In genomic region chr8:64597042-64597970, GRCm38 (mm10) we compare ENCODE assay signal across 9 mouse cellular contexts.
DNase-seq lines count a peak whose midpoint lies in the region; ATAC-seq and TF ChIP-seq lines count a peak whose summit lies in the region.
"Had no signal": no experiment of that assay in that cellular context is flagged by ENCODE, and none has a peak within 500 bp of the region (broad histone marks: within the 10 kb centered on the region; RNA-seq: fewer than 3 reads in every experiment).

No protein-coding gene starts in this region.

- no peak overlapping the region for H3K27ac ChIP-seq in embryonic facial prominence, embryonic 11.5 days (replicated peaks; ENCODE audit: low read depth, low read length)
- H3K27ac ChIP-seq in lung, embryonic 16.5 days (ENCODE audit: low read length) = no peak overlapping the region
- H3K27ac ChIP-seq: heart, embryonic 13.5 days had no signal

- H3K4me1 ChIP-seq in E14TG2a.4 (replicated peaks; ENCODE audit: low read depth, low read length) = peaks cover 19% of the 10 kb centered on the region
- H3K4me1 ChIP-seq in embryonic facial prominence, embryonic 11.5 days (ENCODE audit: control insufficient read depth, insufficient read depth, low read length) = no peaks in the 10 kb centered on the region
- no peaks in the 10 kb centered on the region for H3K4me1 ChIP-seq in lung, embryonic 16.5 days (replicated peaks; ENCODE audit: control insufficient read depth, insufficient read depth, low read length)

- no peak overlapping the region for H3K4me3 ChIP-seq in E14TG2a.4 (replicated peaks; ENCODE audit: low read length)
- no peak overlapping the region for H3K4me3 ChIP-seq in embryonic facial prominence, embryonic 11.5 days (ENCODE audit: low read depth, low read length)
- H3K4me3 ChIP-seq in lung, embryonic 16.5 days (ENCODE audit: low read length) = no peak overlapping the region
- H3K4me3 ChIP-seq: heart, embryonic 13.5 days had no signal

- peaks cover 5% of the 10 kb centered on the region; the same call in 1 of the 2 replicates for H3K27me3 ChIP-seq in E14TG2a.4 (ENCODE audit: insufficient read depth, low read length)
- no peaks in the 10 kb centered on the region for H3K27me3 ChIP-seq in embryonic facial prominence, embryonic 11.5 days (ENCODE audit: control insufficient read depth, insufficient read depth, low read length)
- H3K27me3 ChIP-seq in lung, embryonic 16.5 days (ENCODE audit: control insufficient read depth, insufficient read depth, low read depth, low read length) = no peaks in the 10 kb centered on the region
- H3K27me3 ChIP-seq: heart, embryonic 13.5 days had no signal

- no peak overlapping the region for H3K9ac ChIP-seq in embryonic facial prominence, embryonic 11.5 days (replicated peaks; ENCODE audit: low read length)
- H3K9ac ChIP-seq in lung, embryonic 16.5 days (ENCODE audit: low read length) = no peak overlapping the region
- H3K9ac ChIP-seq: heart, embryonic 13.5 days had no signal

- ATAC-seq in embryonic facial prominence, embryonic 11.5 days (replicated peaks; ENCODE audit: insufficient number of reproducible peaks, low FRiP score, low TSS enrichment, low read depth) = 0 out of 2 replicates have a peak, but pooled peaks have one; percentile 49
- peak; percentile 52; the same call in 1 of the 2 replicates for ATAC-seq in lung, embryonic 16.5 days (ENCODE audit: low read depth)

- H3K36me3 ChIP-seq in E14TG2a.4 (ENCODE audit: insufficient read depth, low read length) = no peaks in the 10 kb centered on the region
- no peaks in the 10 kb centered on the region for H3K36me3 ChIP-seq in embryonic facial prominence, embryonic 11.5 days (replicated peaks; ENCODE audit: control insufficient read depth, insufficient read depth, low read depth, low read length)
- H3K36me3 ChIP-seq in lung, embryonic 16.5 days (ENCODE audit: control insufficient read depth, insufficient read depth, low read length) = no peaks in the 10 kb centered on the region

- intact Hi-C loops in heart, postnatal 36 days (cut with DNase I) = loop anchor here (5.0 kb wide), 1 partner anchor 575 kb away; no protein-coding TSS in a partner anchor

- WGBS in embryonic facial prominence, embryonic 11.5 days = 39% methylated on average over 21 of the region's 21 CpGs
- WGBS in lung, embryonic 16.5 days = 32% methylated on average over 21 of the region's 21 CpGs

- H3K4me2 ChIP-seq in embryonic facial prominence, embryonic 11.5 days (ENCODE audit: low read depth, low read length) = no peak overlapping the region
- H3K4me2 ChIP-seq in lung, embryonic 16.5 days (ENCODE audit: low read depth, low read length) = no peak overlapping the region
- H3K4me2 ChIP-seq: heart, embryonic 13.5 days had no signal

- DNase-seq in adrenal gland, postnatal 25 days = peak; percentile 79
- peak; percentile 80 for DNase-seq in embryonic facial prominence, embryonic 11.5 days (ENCODE audit: low spot score)
- DNase-seq in heart, postnatal 36 days = peak; percentile 60 to 75
- peak; percentile 73 for DNase-seq in layer of hippocampus, adult 11-12 months (ENCODE audit: low spot score)
- peak; percentile 33 for DNase-seq in retina, adult 2 months (ENCODE audit: low read depth, low spot score)
- peak; percentile 42 to 82 for DNase-seq in urinary bladder, postnatal 4 days (ENCODE audit: low spot score in 2 of 2)

- no peaks in the 10 kb centered on the region for H3K9me3 ChIP-seq in E14TG2a.4 (ENCODE audit: low read length)
- no peaks in the 10 kb centered on the region for H3K9me3 ChIP-seq in embryonic facial prominence, embryonic 11.5 days (replicated peaks; ENCODE audit: control insufficient read depth, low read length)
- no peaks in the 10 kb centered on the region for H3K9me3 ChIP-seq in lung, embryonic 16.5 days (ENCODE audit: control insufficient read depth, low read length)
- H3K9me3 ChIP-seq: heart, embryonic 13.5 days had no signal

- peak; percentile 87 for TF ChIP-seq CTCF in E14TG2a.4 (conservative IDR thresholded peaks at IDR 0.05; ENCODE audit: low read length)
